Comparison of ENCODE assay signal across 10 mouse cellular contexts in genomic region chr17:21617352-21617751, GRCm38 (mm10). TPM values are rescaled to one million over a fixed set of nuclear protein-coding genes. Genes with fewer than 3 reads are reported as not detected.
A peak's percentile ranks its signal among the peaks of the same experiment; 100 is the strongest.
DNase-seq lines count a peak whose midpoint lies in the region; ATAC-seq and TF ChIP-seq lines count a peak whose summit lies in the region.
"Had no signal": no experiment of that assay in that cellular context is flagged by ENCODE, and none has a peak within 500 bp of the region (broad histone marks: within the 10 kb centered on the region; RNA-seq: fewer than 3 reads in every experiment).

No protein-coding gene starts in this region.

- no peaks in the 10 kb centered on the region for H3K4me1 ChIP-seq in liver, embryonic 12.5 days
- H3K4me1 ChIP-seq in liver, postnatal 0 days (ENCODE audit: insufficient read depth), result no peaks in the 10 kb centered on the region
- H3K4me1 ChIP-seq in intestine, postnatal 0 days (replicated peaks; ENCODE audit: control insufficient read depth, insufficient read depth, low read length), result no peaks in the 10 kb centered on the region
- H3K4me1 ChIP-seq in stomach, postnatal 0 days (replicated peaks; ENCODE audit: control insufficient read depth, insufficient read depth), result no peaks in the 10 kb centered on the region

- no peak overlapping the region for H3K27ac ChIP-seq in liver, embryonic 12.5 days
- no peak overlapping the region for H3K27ac ChIP-seq in liver, postnatal 0 days (ENCODE audit: low read depth)
- H3K27ac ChIP-seq in intestine, postnatal 0 days (ENCODE audit: low read depth, low read length), result no peak overlapping the region
- no peak overlapping the region for H3K27ac ChIP-seq in stomach, postnatal 0 days (replicated peaks)

- no peak for DNase-seq in liver, postnatal 0 days
- DNase-seq in WW6 (ENCODE audit: low read depth, low spot score), result peak; percentile 9
- no peak for DNase-seq in stomach, postnatal 0 days (ENCODE audit: low spot score)
- no peak for DNase-seq in cerebellum, adult 11 months
- DNase-seq in kidney, postnatal 14 days, result no peak
- no peak for DNase-seq in yolk sac, embryonic 10.5 days (ENCODE audit: low spot score)
- DNase-seq: kidney, adult 11 months; left cerebral cortex, postnatal 4 days had no signal

- no peaks in the 10 kb centered on the region for H3K27me3 ChIP-seq in liver, embryonic 12.5 days (replicated peaks)
- H3K27me3 ChIP-seq in liver, postnatal 0 days (ENCODE audit: insufficient read depth, low read length), result no peaks in the 10 kb centered on the region
- no peaks in the 10 kb centered on the region for H3K27me3 ChIP-seq in intestine, postnatal 0 days (replicated peaks; ENCODE audit: control insufficient read depth, insufficient read depth, low read length)
- no peaks in the 10 kb centered on the region for H3K27me3 ChIP-seq in stomach, postnatal 0 days (ENCODE audit: control insufficient read depth, insufficient read depth, low read length)

- no peak overlapping the region for H3K9ac ChIP-seq in liver, embryonic 12.5 days
- H3K9ac ChIP-seq in liver, postnatal 0 days (replicated peaks), result no peak overlapping the region
- H3K9ac ChIP-seq in intestine, postnatal 0 days (ENCODE audit: low read depth, low read length), result no peak overlapping the region
- no peak overlapping the region for H3K9ac ChIP-seq in stomach, postnatal 0 days (ENCODE audit: low read length)

- TF ChIP-seq CTCF in liver, postnatal 0 days (IDR thresholded peaks at IDR 0.05; ENCODE audit: low read depth), result no peak
- no peak for TF ChIP-seq CTCF in intestine, postnatal 0 days (IDR thresholded peaks at IDR 0.05; ENCODE audit: low read depth)
- no peak for TF ChIP-seq CTCF in stomach, postnatal 0 days (IDR thresholded peaks at IDR 0.05; ENCODE audit: low read depth)

- TF ChIP-seq EP300 in liver, postnatal 0 days (IDR thresholded peaks at IDR 0.05; ENCODE audit: low read depth), result no peak
- TF ChIP-seq EP300 in stomach, postnatal 0 days (optimal IDR thresholded peaks at IDR 0.05), result no peak

- 8% methylated on average over 9 of the region's 9 CpGs for WGBS in liver, embryonic 12.5 days (ENCODE audit: insufficient replicate concordance)
- WGBS in liver, postnatal 0 days (ENCODE audit: insufficient replicate concordance), result 8% methylated on average over 9 of the region's 9 CpGs
- WGBS in intestine, postnatal 0 days, result 5% methylated on average over 9 of the region's 9 CpGs
- WGBS in stomach, postnatal 0 days, result 4% methylated on average over 9 of the region's 9 CpGs

- H3K4me3 ChIP-seq in liver, embryonic 12.5 days, result no peak overlapping the region
- H3K4me3 ChIP-seq in liver, postnatal 0 days (ENCODE audit: low read depth, low read length), result no peak overlapping the region
- H3K4me3 ChIP-seq in intestine, postnatal 0 days (ENCODE audit: low read depth, low read length), result no peak overlapping the region
- H3K4me3 ChIP-seq in stomach, postnatal 0 days (ENCODE audit: low read depth, low read length), result no peak overlapping the region

- H3K9me3 ChIP-seq in liver, embryonic 12.5 days (replicated peaks), result no peaks in the 10 kb centered on the region
- H3K9me3 ChIP-seq in liver, postnatal 0 days (ENCODE audit: low read length), result 0 out of 2 replicates have a peak, but pooled peaks cover 2% of the 10 kb centered on the region
- no peaks in the 10 kb centered on the region for H3K9me3 ChIP-seq in intestine, postnatal 0 days (ENCODE audit: control insufficient read depth)
- no peaks in the 10 kb centered on the region for H3K9me3 ChIP-seq in stomach, postnatal 0 days (ENCODE audit: control insufficient read depth, low read length)

- peak overlapping the region; percentile 25 for H3K4me2 ChIP-seq in liver, embryonic 12.5 days
- H3K4me2 ChIP-seq in liver, postnatal 0 days (ENCODE audit: low read depth, low read length), result no peak overlapping the region
- H3K4me2 ChIP-seq in intestine, postnatal 0 days (replicated peaks; ENCODE audit: low read depth), result peak overlapping the region; percentile 27; the same call in 1 of the 2 replicates
- H3K4me2 ChIP-seq in stomach, postnatal 0 days (replicated peaks; ENCODE audit: low read depth), result no peak overlapping the region

- no peaks in the 10 kb centered on the region for H3K36me3 ChIP-seq in liver, embryonic 12.5 days
- no peaks in the 10 kb centered on the region for H3K36me3 ChIP-seq in liver, postnatal 0 days (replicated peaks; ENCODE audit: insufficient read depth, low read length)
- H3K36me3 ChIP-seq in intestine, postnatal 0 days (ENCODE audit: control insufficient read depth, insufficient read depth), result no peaks in the 10 kb centered on the region
- H3K36me3 ChIP-seq in stomach, postnatal 0 days (ENCODE audit: control insufficient read depth, insufficient read depth, low read length), result no peaks in the 10 kb centered on the region

- ATAC-seq in liver, embryonic 12.5 days, result 0 out of 2 replicates have a peak, but pooled peaks have one; percentile 32
- ATAC-seq in liver, postnatal 0 days, result no peak
- ATAC-seq in intestine, postnatal 0 days, result no peak
- 0 out of 2 replicates have a peak, but pooled peaks have one; percentile 53 for ATAC-seq in stomach, postnatal 0 days (ENCODE audit: low FRiP score, low TSS enrichment)

RNA-seq across cellular contexts. Expression of gene Zfp983, which starts 33.1 kb away (rescaled TPM):
- polyA plus RNA-seq in liver, embryonic 12.5 days (2016; fragmentation: Nextera tagmentation; extraction: Ambion mirVana), result 1.6 and 2.0 TPM in 2 replicates
- 0.80 and 1.1 TPM in 2 replicates for polyA plus RNA-seq in liver, postnatal 0 days (2015; fragmentation: Nextera tagmentation; extraction: Ambion mirVana)
- polyA plus RNA-seq in intestine, postnatal 0 days (2015; fragmentation: Nextera tagmentation; extraction: Ambion mirVana), result 1.9 and 2.0 TPM in 2 replicates
- 1.5 and 1.9 TPM in 2 replicates for polyA plus RNA-seq in stomach, postnatal 0 days (2015; fragmentation: Nextera tagmentation; extraction: Ambion mirVana)

RNA-seq across cellular contexts. Expression of gene Zfp948, which starts 50.5 kb away (rescaled TPM):
- 7.5 TPM in 2 replicates for polyA plus RNA-seq in liver, embryonic 12.5 days (2016; fragmentation: Nextera tagmentation; extraction: Ambion mirVana)
- 3.2 and 3.7 TPM in 2 replicates for polyA plus RNA-seq in liver, postnatal 0 days (2015; fragmentation: Nextera tagmentation; extraction: Ambion mirVana)
- polyA plus RNA-seq in intestine, postnatal 0 days (2015; fragmentation: Nextera tagmentation; extraction: Ambion mirVana), result 13.7 and 15.1 TPM in 2 replicates
- polyA plus RNA-seq in stomach, postnatal 0 days (2015; fragmentation: Nextera tagmentation; extraction: Ambion mirVana), result 10.4 and 11.1 TPM in 2 replicates

Comparison
In these comparisons a context has a peak if more than half of its experiments do, and no peak if none do; other contexts are left out.
1. ATAC-seq: peak in liver, embryonic 12.5 days (single experiment) and stomach, postnatal 0 days (single experiment); none in liver, postnatal 0 days (single experiment) and intestine, postnatal 0 days (single experiment).
2. H3K4me2 ChIP-seq: peak in liver, embryonic 12.5 days (single experiment) and intestine, postnatal 0 days (single experiment); none in liver, postnatal 0 days (single experiment) and stomach, postnatal 0 days (single experiment).